Mouse (Mus musculus) midbrain, postnatal 0 days (tissue): ENCODE data around the gene Sap30bp. TPM values are rescaled to one million over a fixed set of nuclear protein-coding genes. Genes with fewer than 3 reads are reported as not detected.

Experiments
- ATAC-seq: fragments of 200-750 bp; cut with Nextera tagmentation; 2 replicates; pipeline ENCODE4 v1.8.0; 2017; ENCODE audit warnings: moderate number of reproducible peaks, mild to moderate bottlenecking, moderate TSS enrichment, moderate library complexity; ENCODE audit not compliant: low FRiP score
- DNase-seq: peaks from one replicate; pipeline ENCODE4 v3.0.0-alpha.2; 2015; ENCODE audit warnings: low spot score
- H3K27ac ChIP-seq: fragments of 300-500 bp; sonication (generic); 2 replicates; pipeline ENCODE4 v1.5.1; 2014; ENCODE audit warnings: low read depth, mild to moderate bottlenecking, low read length, mixed read lengths
- H3K27me3 ChIP-seq: fragments of 300-500 bp; sonication (generic); 2 replicates; pipeline ENCODE4 v1.6.1; 2014; ENCODE audit warnings: low read length, control low read depth, mixed read lengths; ENCODE audit not compliant: insufficient read depth
- H3K36me3 ChIP-seq: fragments of 300-500 bp; sonication (generic); 2 replicates; pipeline ENCODE4 v1.6.1; 2014; ENCODE audit warnings: low read length, control low read depth, mixed read lengths; ENCODE audit not compliant: insufficient read depth
- H3K4me1 ChIP-seq: fragments of 300-500 bp; sonication (generic); 2 replicates; pipeline ENCODE4 v1.6.1; 2014; ENCODE audit warnings: mild to moderate bottlenecking, control low read depth, antibody characterized with exemption, low read length, mixed read lengths; ENCODE audit not compliant: insufficient read depth
- H3K4me2 ChIP-seq: fragments of 300-500 bp; sonication (generic); 2 replicates; pipeline ENCODE4 v1.6.1; 2014; ENCODE audit warnings: low read depth, mild to moderate bottlenecking, low read length, mixed read lengths; ENCODE audit not compliant: poor library complexity, severe bottlenecking
- H3K4me3 ChIP-seq: fragments of 300-500 bp; sonication (generic); 2 replicates; pipeline ENCODE4 v1.5.1; 2014; ENCODE audit warnings: low read depth, mild to moderate bottlenecking, low read length, moderate library complexity
- H3K9ac ChIP-seq: fragments of 300-500 bp; sonication (generic); replicated peaks from 2 replicates; pipeline ENCODE4 v1.6.1; 2014; ENCODE audit warnings: mild to moderate bottlenecking, low read length, moderate library complexity, mixed read lengths; ENCODE audit not compliant: poor library complexity, severe bottlenecking
- H3K9me3 ChIP-seq: fragments of 300-500 bp; sonication (generic); 2 replicates; pipeline ENCODE4 v1.6.1; 2016; ENCODE audit warnings: low read length, control low read depth
- CTCF ChIP-seq: IDR thresholded peaks from 2 replicates; pipeline ENCODE4 v1.5.1; 2016; ENCODE audit warnings: antibody characterized with exemption, mild to moderate bottlenecking
- WGBS: fragments of 180-500 bp; shearing (Covaris S2); extraction: QIAGEN DNeasy Blood & Tissue Kit; methylation state at CpG from one replicate; pipeline ENCODE4 v1.1.7; 2014; 5-methylcytosine and 5-hydroxymethylcytosine counted together
- polyA plus RNA-seq: library from polyadenylated mRNA; unstranded; fragments of >200 nt; fragmentation: Nextera tagmentation; extraction: Ambion mirVana; gene quantifications from 2 replicates; pipeline ENCODE4 v1.2.1, GENCODE M21; 2015
- total RNA-seq: library from RNA; depleted of rRNA; stranded (reverse); fragments of >200 nt; gene quantifications from 2 replicates; pipeline ENCODE4 v1.2.3, GENCODE M21; 2014

The Sap30bp gene
- total and polyA plus RNA-seq, 2 experiments from 2014 or later = 46.4 to 54.3 TPM

- ATAC-seq (no peak), DNase-seq (no peak)
- no peak within 1 kb of the TSS for H3K4me3 ChIP-seq
- H3K9me3 ChIP-seq = no peaks in the 10 kb centered on the region
- no peaks in the 10 kb centered on the region for H3K27me3 ChIP-seq
- H3K9ac ChIP-seq = no peak within 1 kb of the TSS
- H3K36me3 ChIP-seq = peaks cover 26% of the 10 kb centered on the region
- H3K4me1 ChIP-seq = no peaks in the 10 kb centered on the region
- WGBS = 87% methylated on average over 11 of the region's 11 CpGs
- no peak for TF ChIP-seq CTCF
- no peak within 1 kb of the TSS for H3K4me2 ChIP-seq
- no peak within 1 kb of the TSS for H3K27ac ChIP-seq
Observed at GRCm38 (mm10) chr11:115911632-115912376, 21.3 kb upstream of the Sap30bp start, which contains the start of gene Smim6. TSS of gene Smim6 (plus strand) at chr11:115912017.

DNA sequence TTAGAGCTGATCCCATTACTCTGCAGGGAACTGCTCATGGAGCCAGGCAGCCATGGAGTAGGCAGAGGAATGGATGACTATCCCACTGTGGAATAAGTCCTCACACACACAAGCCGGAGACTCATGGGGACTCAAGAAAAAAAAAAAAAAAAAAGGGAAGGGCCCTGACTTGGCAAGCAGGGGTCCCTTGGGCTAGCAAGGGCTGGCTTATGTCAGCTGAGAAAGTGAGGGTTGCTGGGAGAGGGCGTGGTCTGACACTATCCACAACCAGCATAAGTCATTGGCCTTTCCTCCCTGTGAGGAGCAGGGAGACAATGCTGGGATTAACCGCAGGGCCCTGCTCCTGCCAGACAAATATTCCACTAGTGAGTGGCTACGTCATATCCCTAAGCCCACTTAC, 16.5 kb upstream of the Sap30bp start:
- no peak for TF ChIP-seq CTCF
- Histone ChIP-seq H3K9me3 (no peaks in the 10 kb centered on the region), H3K9ac (no peak overlapping the region), H3K4me1 (no peaks in the 10 kb centered on the region), H3K27ac (no peak overlapping the region), H3K36me3 (peaks cover 31% of the 10 kb centered on the region), H3K4me2 (no peak overlapping the region), H3K27me3 (no peaks in the 10 kb centered on the region), H3K4me3 (no peak overlapping the region)
- WGBS = 90% methylated on average over 4 of the region's 4 CpGs
- ATAC-seq = no peak
- DNase-seq = no peak

DNA sequence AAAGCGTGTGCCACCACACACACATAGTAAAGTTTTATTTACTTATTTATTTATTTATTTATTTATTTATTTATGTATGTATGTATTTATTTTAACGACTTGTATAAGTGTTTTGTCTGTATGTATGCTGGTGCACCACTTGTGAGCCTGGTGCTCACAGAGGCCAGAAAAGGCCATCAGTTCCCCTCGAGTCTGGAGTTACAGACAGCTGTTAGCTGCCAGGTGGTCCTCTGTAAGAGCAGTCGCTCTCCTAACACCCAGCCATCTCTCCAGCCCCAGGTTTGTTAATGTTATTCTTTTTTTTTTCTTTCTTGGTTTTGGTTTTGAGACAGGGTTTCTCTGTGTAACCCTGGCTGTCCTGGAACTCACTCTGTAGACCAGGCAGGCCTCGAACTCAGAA, 14.4 kb upstream of the Sap30bp start:
- ATAC-seq (no peak), DNase-seq (no peak)
- TF ChIP-seq CTCF = no peak
- peaks cover 20% of the 10 kb centered on the region for H3K36me3 ChIP-seq
- H3K4me3 ChIP-seq = no peak overlapping the region
- no peaks in the 10 kb centered on the region for H3K9me3 ChIP-seq
- no peaks in the 10 kb centered on the region for H3K4me1 ChIP-seq
- H3K9ac ChIP-seq = no peak overlapping the region
- H3K27ac ChIP-seq = no peak overlapping the region
- H3K4me2 ChIP-seq = no peak overlapping the region
- 89% methylated on average over 5 of the region's 5 CpGs for WGBS
- no peaks in the 10 kb centered on the region for H3K27me3 ChIP-seq

DNA sequence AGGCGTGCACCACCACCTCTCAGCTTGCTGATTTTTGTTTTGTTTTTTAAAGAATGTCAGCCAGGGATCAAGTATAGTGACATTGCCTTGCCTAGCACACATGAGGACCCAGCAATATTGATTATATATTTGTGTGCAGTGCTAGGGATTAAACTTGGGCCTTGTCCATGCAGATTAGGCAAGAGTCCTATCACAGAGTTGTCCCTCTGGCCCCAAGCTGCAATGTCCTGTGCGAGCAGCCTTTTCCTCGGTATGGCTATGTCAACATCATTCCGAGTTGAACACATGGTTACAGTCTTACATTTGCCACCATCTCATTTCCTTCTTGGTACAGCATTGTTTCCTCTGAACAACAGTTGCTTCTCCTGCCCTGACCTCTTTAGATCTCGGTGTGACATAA, 14.0 kb upstream of the Sap30bp start:
- H3K4me1 ChIP-seq = no peaks in the 10 kb centered on the region
- no peaks in the 10 kb centered on the region for H3K9me3 ChIP-seq
- WGBS = 93% methylated on average over 5 of the region's 5 CpGs
- TF ChIP-seq CTCF = no peak
- no peak overlapping the region for H3K4me3 ChIP-seq
- no peak overlapping the region for H3K9ac ChIP-seq
- H3K4me2 ChIP-seq = no peak overlapping the region
- peaks cover 23% of the 10 kb centered on the region for H3K36me3 ChIP-seq
- no peaks in the 10 kb centered on the region for H3K27me3 ChIP-seq
- H3K27ac ChIP-seq = no peak overlapping the region
- no peak for DNase-seq
- ATAC-seq = no peak

DNA sequence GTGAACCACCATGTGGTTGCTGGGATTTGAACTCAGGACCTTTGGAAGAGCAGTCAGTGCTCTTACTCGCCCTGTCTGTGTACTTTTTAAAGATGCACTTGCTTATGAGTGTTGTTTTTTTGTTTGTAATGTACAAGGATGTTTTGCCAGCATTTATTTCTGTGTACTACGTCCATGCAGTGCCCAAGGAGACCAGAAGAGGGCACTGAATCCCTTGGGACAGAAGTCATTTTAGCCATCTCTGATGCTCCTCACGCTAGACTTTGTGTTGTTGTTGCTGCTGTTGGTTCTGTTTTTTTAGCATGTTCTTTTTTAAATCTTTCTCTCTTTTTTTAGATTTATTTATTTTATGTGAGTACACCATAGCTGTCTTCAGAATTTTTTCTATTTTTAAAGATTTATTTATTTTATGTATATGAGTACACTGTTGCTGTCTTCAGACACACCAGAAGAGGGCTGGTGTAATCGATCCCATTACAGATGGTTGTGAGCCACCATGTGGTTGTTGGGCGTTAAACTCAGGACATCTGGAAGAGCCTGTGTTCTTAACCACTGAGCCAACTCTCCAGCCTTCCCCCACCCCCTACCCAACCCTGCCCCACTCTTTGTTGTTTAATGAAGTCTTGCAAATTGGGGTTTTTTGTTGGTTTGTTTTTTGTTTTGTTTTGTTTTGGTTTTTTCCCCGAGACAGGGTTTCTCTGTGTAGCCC, 12.8 kb upstream of the Sap30bp start:
- Histone ChIP-seq H3K36me3 (peaks cover 23% of the 10 kb centered on the region), H3K4me2 (no peak overlapping the region), H3K9me3 (no peaks in the 10 kb centered on the region), H3K27me3 (no peaks in the 10 kb centered on the region), H3K4me3 (no peak overlapping the region), H3K9ac (no peak overlapping the region), H3K27ac (no peak overlapping the region), H3K4me1 (no peaks in the 10 kb centered on the region)
- peak; percentile 75 for TF ChIP-seq CTCF
- no peak for ATAC-seq
- 40% methylated on average over 6 of the region's 6 CpGs for whole genome bisulfite sequencing
- DNase-seq = peak; percentile 72

DNA sequence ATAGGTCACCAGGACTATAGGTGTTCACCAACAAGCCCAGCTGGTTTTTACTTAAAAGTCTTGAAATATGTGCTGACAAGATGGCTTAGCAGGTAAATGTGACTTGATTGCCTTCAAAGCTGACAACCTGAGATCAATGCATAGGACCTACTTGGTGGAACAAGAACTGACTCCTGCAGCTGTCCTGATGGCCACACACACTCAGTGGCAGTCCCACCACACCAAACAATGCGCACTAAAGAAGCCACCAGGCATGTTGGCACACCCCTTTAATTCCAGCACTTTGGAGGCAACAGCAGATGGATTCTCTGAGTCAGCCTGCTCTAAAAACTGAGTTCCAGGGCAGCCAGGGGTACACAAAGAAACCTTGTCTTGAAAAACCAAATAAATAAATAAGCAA, 11.1 kb upstream of the Sap30bp start:
- 93% methylated on average over 1 of the region's 1 CpGs for WGBS
- H3K4me1 ChIP-seq = no peaks in the 10 kb centered on the region
- ATAC-seq (no peak), DNase-seq (no peak)
- H3K36me3 ChIP-seq = peaks cover 12% of the 10 kb centered on the region; the same call in 1 of the 2 replicates
- H3K27me3 ChIP-seq = no peaks in the 10 kb centered on the region
- no peak overlapping the region for H3K27ac ChIP-seq
- no peak for TF ChIP-seq CTCF
- H3K4me2 ChIP-seq = no peak overlapping the region
- H3K4me3 ChIP-seq = no peak overlapping the region
- no peak overlapping the region for H3K9ac ChIP-seq
- H3K9me3 ChIP-seq = no peaks in the 10 kb centered on the region
